Mouse (Mus musculus) hindlimb bud, embryonic 11.5 days (tissue): Measurements from ENCODE around the gene Vkorc1l1.
"Not testable (repeated sequence)": the region's sequence is repeated elsewhere in the genome, so short reads cannot be mapped to it uniquely, and the experiment has no call there.

ENCODE experiments used
- DNase-seq: peaks from one replicate; pipeline ENCODE4 v3.0.0-alpha.2; 2012; ENCODE audit warnings: low read depth, low spot score; ENCODE audit errors: extremely low spot score

Gene Vkorc1l1

DNA sequence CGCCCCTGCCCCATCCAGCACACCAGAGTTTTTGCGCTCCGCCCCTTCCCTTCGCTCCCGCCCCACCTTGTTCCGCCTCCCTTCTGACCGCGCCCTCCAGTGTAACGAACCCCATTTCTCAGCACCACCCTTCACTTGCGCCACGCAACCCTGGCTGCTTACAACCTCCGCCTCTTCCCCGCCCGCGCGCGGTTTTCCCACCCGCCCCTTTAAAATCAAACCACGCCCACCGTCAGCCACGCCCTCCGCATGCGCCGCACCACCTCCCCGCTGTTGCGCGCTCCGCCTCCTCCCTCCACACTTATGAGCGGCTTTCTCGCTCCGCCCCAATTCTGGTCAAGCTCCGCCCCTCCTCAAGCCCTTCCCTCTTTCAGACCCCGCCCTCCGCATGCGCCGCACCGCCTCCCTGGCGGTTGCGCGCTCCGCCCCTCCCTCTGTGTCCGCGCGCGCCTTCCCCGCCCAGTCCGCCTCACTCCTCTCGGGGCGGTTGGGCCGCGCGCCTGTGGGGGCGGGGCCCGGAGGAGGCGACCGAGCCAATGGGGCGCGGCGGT is at the start of gene Vkorc1l1:
Gene Vkorc1l1, plus strand, starts transcription at position 476 of the 551 bp plus-strand sequence.
- peak; percentile 96 for DNase-seq

DNA sequence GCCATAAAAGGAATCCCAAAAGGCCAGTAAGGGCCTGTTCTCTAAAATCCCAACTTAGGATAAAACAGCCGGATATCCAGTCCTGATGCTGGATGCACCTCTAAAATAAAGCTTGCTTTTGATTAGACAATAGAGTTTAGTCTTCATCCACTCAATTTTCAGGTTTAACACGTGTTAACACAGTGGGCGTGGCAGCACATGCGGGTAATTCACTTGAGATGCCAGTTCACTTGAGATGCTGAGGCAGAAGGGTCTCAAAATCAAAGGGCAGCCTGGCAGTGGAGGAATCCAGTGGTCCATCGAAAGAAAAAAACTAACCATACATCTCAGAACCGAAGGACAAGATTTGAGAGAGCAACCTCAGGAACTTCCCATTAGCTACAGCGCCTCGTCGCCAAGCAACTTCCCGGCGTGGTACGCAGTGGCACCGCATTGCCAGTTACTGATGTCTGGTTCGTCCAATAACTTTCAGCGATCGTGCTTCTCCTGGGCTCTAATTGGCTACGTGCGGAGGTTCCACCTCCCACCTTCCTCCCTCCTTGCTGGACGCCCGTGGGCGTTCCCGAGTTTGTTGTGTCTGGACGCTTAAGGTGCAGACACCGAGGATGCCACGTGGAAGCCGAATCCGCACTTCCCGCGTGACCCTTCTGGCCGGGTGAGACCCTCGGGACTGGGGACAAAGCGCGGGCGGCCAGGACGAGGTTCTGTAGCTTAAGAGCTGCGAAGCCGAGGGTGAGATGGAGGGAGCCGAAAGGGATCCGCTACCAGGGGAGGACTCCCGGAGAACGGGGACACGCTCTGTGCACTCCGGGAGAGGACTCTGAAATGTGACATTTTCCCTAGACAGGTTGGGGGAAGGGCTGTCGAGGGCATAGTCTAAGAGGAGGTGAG is 46.3 kb upstream of the Vkorc1l1 start, which contains the start of gene Zbed5:
Gene Zbed5, plus strand, starts transcription at position 526 of the 891 bp plus-strand sequence.
- peak; percentile 96 for DNase-seq

DNA sequence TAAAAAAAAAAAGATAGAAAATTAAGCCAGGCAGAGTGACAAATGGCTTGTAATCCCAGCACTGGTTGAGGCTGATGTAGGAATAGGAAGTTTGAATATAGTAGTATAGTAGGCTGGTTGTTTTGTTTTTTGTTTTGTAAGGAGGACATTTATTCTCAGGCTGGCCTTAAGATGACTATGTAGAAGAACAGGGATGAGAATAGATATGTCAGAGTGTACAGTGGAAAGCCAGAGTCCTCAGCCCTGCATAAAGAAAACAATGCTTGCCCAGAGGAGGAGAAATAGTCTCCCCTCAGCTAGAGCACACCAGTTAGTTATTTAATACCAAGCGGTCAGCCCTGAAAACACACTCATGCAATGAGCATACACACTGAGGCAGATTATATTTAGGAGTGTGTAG is 43.3 kb upstream of the Vkorc1l1 start, which contains the start of gene Phkg1:
Gene Phkg1, minus strand, starts transcription at position 101 of the 400 bp plus-strand sequence.
- no peak for DNase-seq

DNA sequence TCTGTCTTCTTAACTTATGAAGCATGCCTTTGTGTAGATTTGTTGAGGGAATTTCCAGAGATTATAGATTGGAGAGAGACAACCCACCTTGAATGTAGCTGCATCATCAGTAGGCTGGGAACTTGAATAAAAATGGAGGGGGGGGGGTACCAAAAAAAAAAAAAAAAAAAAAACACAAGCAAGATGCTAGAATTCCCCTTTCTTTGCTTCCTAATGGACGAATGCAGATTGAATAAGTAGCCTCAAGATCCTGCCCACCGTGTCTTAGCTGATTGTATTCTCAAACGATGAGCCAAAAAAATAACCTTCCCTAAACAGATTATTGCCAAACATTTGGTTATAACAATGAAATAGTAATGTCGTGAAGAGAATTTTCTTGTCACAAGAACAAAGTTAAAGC is 34.0 kb upstream of the Vkorc1l1 start:
- DNase-seq: no peak

DNA sequence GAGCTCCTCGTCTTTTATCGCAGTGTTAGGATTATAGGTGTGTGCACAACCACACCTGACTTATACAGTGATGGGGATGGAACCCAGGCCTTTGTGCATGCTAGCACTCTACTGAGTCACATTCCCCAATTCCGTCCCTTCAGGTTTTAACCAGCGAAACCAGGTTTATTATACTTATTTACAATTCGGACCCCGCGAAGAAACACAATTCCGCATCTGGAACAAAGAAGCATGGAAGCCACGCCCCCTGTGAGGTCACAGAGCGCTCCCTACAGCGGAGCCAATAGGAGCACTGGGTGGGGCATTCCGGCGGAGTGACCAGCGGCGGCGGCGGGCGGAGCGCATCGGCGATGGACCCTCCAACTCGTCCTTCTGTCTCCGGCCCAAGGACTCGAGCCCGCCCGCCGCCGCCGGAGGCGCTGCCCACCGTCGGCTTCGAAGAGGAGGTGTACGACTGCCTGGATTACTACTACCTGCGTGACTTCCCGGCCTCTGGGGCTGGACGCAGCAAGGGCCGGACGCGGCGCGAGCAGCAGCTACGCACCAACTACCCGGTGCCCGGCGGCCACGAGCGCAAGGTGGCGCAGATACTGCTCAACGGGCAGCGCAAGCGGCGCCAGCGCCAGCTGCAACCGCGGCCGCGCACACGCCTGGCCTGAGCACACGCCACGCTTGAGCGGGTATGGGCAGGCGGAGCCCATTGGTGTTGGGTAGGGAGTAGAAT is 33.4 kb upstream of the Vkorc1l1 start, which contains the start of gene Nupr1l:
Gene Nupr1l, plus strand, starts transcription at position 299 of the 724 bp plus-strand sequence.
- DNase-seq: peak; percentile 89

DNA sequence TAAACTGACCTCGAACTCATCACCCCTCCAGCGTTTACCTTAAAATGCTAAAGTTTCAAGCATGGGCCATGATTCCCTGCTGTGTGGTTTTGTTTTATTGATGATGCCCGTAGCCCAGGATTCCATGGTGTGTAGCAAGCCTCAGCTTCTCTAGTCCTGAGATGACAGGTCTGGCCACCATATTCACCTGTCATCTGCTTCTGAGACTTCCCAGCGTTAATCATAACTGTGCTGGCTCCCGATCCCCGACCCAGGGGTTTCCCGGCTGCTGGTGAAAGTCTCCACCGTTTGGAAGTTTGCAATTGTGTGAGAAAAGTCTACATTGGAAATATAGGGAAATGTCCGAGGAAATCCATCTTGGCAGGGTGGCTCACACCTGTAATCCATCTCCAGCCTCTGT is 32.6 kb upstream of the Vkorc1l1 start:
- DNase-seq: no peak

DNA sequence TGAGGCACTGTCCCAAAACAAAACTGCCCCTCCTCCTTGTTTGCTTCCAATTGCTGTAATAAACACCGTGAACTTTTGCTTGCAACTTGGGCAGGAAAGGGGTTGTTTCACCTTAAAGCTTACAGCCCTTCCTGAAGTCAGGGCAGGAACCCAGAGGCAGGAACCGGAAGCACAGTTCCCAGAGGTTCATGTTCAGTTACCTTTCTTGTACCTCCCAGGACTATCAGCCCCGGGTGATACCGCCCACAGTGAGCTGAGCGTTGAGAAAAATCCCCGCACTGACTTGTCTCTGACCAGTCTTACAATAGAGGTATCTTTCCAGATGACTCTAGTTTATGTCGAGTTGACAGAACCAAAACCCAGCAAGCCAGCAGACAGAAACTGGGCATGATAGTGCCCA is 32.2 kb upstream of the Vkorc1l1 start:
- no peak for DNase-seq

DNA sequence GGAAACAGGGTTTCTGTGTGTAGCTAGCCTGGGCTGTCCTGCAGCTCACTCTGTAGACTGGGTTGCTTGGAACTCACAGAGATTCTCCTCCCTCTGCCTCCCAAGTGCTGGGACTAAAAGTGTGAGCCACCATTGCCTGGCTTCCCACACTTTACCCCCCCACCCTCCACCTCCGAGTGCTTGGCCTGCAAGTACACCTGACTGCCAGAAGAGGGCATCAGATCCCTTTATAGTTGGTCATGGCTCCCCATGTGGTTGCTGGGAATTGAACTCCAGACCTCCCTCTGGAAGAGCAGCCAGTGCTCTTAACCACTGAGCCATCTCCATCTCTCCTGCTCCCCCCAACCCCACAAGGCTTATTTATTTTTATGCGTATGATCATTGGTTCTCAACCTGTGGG is 27.7 kb upstream of the Vkorc1l1 start:
- DNase-seq: no peak

DNA sequence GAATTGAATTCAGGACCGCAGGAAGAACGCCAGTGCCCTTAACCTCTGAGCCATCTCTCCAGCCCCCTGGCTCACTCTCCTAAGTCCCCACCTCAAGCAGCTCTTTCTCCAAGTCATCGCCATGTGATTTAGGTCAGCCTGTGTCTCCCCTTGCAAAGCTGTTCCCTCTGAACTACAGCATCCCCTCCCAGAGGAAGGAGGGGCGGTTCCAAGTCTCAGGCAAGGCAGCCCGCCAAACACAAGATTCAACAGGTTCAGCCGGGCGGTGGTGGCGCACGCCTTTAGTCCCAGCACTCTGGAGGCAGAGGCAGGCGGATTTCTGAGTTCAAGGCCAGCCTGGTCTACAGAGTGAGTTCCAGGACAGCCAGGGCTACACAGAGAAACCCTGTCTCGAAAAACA is 26.3 kb upstream of the Vkorc1l1 start:
- not testable (repeated sequence) for DNase-seq

DNA sequence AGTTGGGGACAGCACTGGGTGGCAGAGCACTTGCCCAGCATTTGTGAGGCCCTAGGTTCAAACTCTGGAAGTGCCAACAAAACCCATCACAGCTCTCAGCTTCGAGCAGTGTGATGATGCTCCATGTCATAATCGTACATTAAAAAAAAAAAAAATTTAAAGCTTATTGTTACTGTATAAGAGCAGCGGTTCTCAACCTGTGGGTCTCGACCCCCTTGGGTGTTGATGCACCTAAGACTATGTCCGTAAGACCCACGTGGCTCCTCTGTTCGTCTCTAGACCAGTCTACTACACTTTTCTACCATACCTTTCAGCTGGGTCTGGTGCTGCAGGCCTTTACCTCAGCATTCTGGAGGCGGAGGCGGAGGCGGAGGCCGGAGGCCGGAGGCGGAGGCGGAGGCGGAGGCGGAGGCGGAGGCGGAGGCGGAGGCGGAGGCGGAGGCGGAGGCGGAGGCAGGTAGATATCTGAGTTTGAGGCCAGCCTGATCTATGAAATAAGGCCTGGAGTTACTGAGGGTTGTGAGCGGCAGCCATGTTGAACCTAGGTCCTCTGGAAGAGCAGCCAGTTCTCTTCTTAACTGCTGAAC is 23.6 kb upstream of the Vkorc1l1 start:
- DNase-seq: no peak

DNA sequence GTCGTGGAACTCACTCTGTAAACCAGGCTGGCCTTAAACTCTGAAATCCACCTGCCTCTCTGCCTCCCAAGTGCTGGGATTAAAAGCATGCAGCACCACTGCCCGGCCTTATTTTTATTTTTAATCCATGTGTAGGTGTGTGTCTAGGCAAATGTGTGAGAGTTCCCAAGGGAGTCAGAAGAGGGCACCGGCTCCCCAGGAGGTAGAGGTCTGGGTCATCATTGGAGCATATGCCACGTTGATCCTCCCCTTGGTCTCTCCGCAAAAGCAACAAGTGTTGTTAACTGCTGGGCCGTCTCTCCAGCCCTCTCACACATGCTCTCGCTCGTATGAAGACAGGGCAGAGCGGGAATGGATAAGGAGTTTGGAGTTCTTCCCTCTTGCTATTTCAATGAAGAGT is 23.0 kb upstream of the Vkorc1l1 start:
- no peak for DNase-seq

DNA sequence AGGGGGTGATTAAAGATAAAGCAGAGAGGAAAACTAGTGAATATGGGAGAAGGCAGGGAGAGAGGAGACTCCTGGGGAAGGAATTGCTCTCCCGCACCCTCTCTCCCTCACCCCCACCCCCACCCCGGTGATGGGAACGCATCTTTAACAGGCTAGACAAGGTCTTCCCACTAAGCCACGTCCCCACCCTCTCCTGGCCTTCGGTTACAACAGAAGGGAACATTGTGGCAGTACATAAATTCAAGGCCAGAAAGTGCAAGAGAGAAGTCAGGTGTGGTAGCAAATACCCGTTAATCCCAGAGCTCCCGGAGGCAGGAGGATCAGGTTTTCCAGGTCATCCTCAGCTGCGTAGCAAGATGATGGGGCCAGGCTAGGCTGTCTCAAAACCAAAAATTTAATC is 22.4 kb upstream of the Vkorc1l1 start:
- no peak for DNase-seq

DNA sequence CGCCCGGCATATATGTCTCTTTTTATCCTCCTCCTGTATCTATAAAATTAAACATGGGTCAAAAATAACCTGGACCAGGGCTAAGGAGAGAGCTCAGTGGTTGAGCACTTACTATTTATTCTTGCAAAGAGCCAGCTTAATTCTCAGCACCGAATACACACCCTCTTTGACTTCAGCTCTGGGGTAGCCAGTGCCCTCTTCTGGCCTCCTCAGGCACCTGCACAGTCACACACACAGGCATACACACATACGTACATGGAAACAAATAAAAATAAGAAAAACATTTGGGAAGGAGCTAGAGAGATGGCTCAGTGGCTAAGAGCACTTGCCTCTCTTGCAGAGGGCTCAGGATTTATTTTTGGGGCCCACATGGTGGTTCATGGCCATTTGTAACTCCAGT is 19.8 kb upstream of the Vkorc1l1 start:
- no peak for DNase-seq

DNA sequence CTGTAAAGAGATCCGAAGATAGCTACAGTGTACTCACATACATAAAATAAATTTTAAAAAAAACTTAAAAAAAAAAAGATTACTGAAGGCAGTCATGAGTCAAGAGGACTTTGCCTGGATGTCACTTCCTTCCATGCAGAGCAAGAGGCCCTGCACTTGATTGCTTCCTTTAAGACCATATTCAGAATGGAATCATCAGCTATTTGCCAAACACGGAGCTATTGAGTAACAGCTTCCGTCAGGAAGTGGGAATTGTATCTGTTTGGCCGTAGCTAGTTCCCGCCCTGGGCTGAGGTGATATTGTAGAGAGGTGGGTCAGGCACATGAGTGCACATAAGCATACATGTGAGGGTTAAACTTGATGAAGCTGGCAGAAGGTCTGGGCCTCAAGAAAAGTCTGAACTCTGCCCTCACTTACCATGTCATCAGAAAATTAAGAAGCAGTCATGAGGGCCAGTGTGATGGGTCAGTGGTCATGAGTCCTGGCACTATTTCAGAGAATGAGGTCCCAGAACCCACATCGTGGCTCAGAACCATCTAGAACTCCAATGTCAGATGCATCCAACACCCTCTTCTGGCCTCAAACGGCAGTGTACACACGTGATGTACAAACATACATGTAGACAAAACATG is 16.8 kb upstream of the Vkorc1l1 start:
- no peak for DNase-seq

DNA sequence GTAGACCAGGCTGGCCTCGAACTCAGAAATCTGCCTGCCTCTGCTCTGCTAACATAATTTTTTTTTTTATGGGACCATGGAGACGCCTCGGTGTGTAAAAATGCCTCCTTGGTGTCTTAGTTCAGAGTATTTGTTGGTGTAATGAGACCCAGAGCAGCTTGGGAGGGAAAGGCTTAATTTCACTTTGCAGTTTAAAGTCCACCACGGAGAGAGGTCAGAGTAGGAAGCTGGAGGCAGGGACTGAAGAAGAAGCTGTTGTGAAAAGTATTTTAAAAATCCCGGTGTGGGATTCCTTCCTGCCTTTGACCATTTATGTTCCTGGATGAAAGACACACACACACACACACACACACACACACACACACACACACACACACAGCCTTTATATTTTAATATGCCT is 15.8 kb upstream of the Vkorc1l1 start:
- no peak for DNase-seq

DNA sequence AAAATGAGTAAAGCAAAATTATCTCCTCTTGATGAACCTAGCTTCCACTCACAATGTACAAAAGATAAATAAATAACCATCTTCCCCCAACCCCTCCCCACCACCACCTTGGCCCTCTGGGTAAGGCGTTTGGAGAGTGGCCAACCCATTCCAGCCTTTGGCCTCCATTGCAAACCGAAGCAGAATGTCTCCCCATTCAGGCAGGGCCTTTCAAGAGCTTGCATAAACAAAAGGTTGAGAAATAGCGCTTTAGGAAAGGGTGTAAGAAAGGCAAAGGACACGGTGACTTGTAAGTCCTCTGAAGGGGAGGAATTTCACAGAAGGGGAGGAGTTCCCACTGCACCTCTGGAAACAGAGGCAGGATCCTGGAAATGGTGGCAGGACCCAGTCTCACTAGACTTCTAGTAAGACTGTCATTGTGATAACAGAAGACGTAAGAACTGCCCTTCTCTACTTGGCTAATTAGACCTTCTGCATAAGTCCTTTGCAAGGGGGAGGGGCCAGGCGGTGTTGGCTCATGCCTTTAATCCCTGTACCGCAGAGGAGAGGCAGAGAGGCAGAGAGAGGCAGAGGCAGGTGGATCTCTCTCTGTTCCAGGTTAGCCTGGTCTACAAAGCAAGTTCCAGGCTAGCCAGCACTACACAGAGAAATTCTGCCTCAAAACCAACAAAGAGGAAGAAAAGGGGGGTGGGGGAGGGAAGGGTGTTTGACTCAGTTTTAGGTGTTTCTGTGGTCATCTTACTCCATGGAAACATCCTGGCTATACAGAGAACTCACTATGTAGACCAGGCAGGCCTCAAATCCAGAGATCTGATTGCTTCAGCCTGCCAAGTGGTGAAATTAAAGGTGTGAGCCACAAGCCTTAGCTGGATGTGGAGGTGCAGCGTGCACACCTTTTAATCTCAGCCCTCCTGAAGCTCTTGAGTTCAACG is 11.6 kb upstream of the Vkorc1l1 start:
- DNase-seq: no peak

DNA sequence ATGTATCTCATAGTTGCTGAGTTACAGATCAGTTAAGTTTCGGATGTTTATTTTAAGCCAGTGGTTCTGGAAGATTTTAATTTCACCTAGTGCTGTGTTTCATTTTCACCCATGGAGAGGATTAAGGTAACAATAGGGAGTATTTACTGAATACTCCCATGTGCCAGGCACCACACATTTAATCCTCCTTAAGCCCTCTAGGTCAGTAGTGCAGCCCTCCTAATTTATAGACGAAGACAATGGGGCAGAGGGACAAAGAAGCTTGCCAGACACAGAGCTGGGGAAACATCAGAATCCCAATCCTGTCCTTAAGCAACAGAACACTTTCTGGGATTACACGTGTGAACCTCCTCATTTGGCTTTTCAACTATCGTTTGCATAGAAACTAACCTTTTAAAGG is 4.8 kb upstream of the Vkorc1l1 start:
- DNase-seq: no peak

DNA sequence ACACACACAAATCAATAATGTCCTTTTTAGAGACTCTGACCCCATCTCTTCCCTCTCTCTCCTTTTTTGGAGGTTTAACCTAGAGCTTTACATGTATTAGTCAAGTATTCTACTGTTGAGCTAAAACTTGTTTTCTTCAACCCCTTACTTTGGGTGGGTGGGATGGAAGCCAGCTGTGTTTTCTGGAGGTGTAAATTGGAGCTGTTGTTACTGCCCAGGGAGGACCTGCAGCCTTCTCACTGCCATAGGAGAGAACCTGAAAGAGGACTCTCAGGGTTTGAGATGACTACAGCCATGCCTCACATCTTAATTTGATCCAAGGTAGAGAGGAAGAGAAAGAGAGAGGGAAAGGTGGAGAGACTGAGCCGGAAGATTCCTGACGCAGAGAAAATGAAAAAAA is 1.5 kb upstream of the Vkorc1l1 start:
- DNase-seq: no peak

DNA sequence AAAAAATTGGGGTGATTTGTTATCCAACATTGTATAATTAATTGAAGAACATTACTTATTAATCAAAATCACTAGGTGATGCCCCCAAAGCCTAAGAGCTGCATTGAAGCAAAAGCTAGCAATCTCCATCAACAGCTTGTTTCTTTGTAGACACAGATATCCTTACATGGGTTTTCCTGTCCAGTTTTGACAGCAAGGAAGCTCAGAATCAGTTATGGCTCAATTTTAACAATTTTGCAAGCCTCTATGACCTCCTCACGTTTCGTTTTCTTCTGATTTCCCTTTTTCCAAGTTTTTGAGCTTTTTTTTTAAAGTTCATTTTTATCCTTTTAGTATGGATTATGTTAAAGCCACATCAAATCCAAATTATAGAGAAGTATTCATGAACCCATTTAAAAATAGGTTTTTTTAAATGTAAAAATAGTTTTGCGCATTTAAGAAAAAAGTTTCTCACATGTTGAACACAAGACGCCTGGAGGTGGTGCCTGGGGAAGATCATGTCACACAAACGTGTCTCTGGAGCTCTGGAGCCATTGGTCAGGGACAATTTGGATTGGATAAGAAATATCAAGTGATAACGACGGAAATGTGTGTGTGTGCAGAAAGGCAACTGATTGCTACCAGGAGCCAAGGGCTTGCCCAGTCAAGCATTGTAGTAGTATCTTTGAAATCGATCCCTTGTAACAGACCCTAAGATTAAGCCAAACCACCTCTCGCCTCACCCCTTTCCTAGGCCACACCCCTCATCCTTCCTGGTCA is 855 bp upstream of the Vkorc1l1 start:
- DNase-seq: peak; percentile 86
